Mouse (Mus musculus): ENCODE measurements at regions not wholly inside any gene's neighbourhood (a gene's known extent, or its start where the extent isn't known, plus 50 kb on each side); places are given as distances from the start of the nearest gene placed in this dataset.

- DNase-seq, result no peak
These were observed 227.1 kb downstream of the Mef2c start for GRCm38 (mm10) chr13:83730713-83731480.

- DNase-seq, result no peak
These were observed 227.7 kb downstream of the Mef2c start for GRCm38 (mm10) chr13:83731481-83732006.

GRCm38 (mm10) chr13:83732283-83733121 lies 228.7 kb downstream of the Mef2c start:
- DNase-seq, result no peak

- no peak for DNase-seq
These were observed 229.6 kb downstream of the Mef2c start for GRCm38 (mm10) chr13:83733231-83733990.

GRCm38 (mm10) chr13:83733991-83734610 lies 230.3 kb downstream of the Mef2c start:
- DNase-seq, result no peak

GRCm38 (mm10) chr13:83734656-83735055 lies 230.8 kb downstream of the Mef2c start:
- no peak for DNase-seq

GRCm38 (mm10) chr13:83735101-83735500 lies 231.3 kb downstream of the Mef2c start:
- DNase-seq, result no peak

GRCm38 (mm10) chr13:83735631-83736475 lies 232.0 kb downstream of the Mef2c start:
- no peak for DNase-seq

GRCm38 (mm10) chr13:83737031-83737825 lies 233.4 kb downstream of the Mef2c start:
- DNase-seq, result no peak

- no peak for DNase-seq
These were observed 234.1 kb downstream of the Mef2c start for GRCm38 (mm10) chr13:83737826-83738527.

- no peak for DNase-seq
These were observed 234.7 kb downstream of the Mef2c start for GRCm38 (mm10) chr13:83738528-83738981.

- no peak for DNase-seq
These were observed 235.3 kb downstream of the Mef2c start for GRCm38 (mm10) chr13:83739131-83739530.

GRCm38 (mm10) chr13:83739541-83740061 lies 235.8 kb downstream of the Mef2c start:
- no peak for DNase-seq

GRCm38 (mm10) chr13:83740101-83740500 lies 236.3 kb downstream of the Mef2c start:
- no peak for DNase-seq

GRCm38 (mm10) chr13:83740771-83741170 lies 236.9 kb downstream of the Mef2c start:
- DNase-seq, result no peak

- no peak for DNase-seq
These were observed 237.8 kb downstream of the Mef2c start for GRCm38 (mm10) chr13:83741591-83742021.

GRCm38 (mm10) chr13:83742102-83742501 lies 238.3 kb downstream of the Mef2c start:
- no peak for DNase-seq

- DNase-seq, result no peak
These were observed 238.7 kb downstream of the Mef2c start for GRCm38 (mm10) chr13:83742546-83742945.

GRCm38 (mm10) chr13:83743381-83743780 lies 239.5 kb downstream of the Mef2c start:
- DNase-seq, result no peak

All from thymus, postnatal 25 days (tissue).